Mouse (Mus musculus): Measurements from ENCODE around the gene Adsl.
A peak's percentile ranks its signal among the peaks of the same experiment; 100 is the strongest.

Adsl gene

DNA sequence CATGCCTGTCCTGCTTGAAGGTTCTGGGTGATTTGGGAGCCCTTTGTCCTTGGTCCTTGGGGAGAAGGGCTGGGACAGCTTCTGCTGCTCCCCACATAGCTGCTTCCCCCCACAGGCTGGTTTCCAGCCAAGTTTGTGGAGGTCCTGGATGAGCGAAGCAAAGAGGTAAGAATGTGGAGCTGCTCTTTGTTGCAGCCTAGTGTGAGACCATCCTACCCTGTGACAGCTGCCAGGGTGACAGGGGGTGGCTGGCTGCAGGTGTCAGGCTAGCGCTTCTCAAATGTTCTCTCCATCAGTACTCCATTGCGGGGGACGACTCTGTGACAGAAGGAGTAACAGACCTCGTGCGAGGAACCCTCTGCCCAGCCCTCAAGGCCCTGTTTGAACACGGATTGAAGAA, 61.8 kb downstream of the Adsl start:
- no peak for DNase-seq

DNA sequence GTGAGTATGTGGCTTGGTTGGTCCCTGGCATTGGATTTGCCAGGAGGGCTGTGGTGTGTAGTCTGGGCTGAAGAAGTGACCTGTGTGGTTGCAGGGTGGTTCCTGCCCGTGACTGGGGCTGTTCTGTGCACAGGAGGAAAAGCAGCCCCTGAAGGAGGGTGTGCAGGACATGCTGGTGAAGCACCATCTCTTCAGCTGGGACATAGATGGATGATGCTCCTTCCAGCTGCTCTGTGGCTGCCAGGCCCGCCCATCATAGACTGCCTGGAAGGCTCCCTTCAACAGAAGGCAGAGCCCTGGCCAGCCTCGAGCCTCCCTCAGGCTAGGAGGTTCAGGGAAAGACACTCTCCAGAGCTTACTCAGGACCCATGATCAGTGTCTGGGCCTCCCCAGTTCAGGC, 63.2 kb downstream of the Adsl start:
- DNase-seq = no peak

DNA sequence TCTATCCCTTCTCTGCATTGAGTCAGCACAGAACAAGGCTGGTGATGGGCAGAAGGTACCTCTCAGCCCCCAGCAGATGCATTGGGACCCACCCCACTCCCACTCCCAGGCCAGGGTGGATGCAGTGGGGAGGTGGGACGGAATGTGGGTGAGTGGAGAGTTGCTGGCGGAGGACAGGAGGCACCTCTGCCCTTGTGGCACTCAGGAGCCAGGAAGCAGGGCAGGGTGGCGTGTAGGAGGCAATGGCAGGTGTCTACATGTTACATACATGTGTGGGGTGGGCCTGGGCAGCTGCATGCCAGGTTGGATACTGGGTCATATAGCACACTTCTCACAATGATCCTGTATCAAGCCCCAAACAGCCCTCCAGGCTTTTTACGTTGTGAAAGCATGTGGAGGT, 64.1 kb downstream of the Adsl start:
- no peak for DNase-seq

DNA sequence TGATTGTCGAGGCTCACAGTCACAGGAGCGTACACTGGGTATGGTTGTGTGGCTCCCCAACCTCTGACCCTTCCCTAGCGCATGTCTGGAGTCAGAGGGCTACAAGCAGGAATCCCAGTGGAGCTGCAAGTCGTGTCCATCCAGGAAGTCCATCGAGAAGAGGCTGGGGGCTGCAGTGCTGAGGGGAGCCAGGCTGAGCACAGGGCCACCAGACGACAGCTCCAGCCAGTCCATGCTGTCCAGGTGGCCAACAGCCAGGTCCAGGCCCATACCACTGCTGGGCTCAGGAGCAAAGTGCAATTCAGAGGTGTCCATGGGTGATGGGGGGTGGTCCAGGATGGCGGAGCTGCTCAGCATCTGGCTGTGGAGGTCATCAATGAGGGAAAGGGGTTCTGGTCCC, 64.9 kb downstream of the Adsl start:
- DNase-seq = no peak

DNA sequence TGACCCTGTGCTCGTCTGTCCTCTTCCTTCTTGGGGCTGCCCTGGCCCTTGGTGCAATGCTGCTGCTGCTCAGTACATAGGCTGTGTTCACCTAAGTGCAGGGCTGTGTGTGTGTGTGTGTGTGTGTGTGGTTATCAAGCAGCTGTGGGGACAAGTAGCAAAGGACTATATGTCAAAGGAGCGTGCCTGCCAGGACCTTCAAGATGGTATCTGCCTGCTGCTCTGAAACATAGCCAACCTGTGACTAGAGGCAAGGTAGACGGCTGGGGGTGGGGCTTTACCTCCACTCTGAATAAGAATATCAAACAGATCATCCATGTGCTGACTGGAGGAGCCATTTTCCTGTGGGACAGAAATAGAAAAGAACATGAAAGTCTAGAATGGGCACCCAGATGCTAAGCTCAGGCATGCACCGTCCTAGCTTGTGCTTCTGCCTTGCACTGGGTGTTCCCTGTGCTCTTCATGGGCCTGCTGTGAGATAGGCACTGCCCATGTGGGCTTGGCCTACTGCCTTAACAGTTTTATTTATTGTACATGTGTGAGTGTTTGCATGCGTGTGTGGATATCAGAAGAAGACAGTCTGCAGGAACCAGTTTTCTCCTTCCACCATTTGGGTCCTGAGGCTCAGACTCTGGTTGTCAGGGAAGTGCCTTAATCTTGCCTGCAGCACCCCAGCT, 66.9 kb downstream of the Adsl start:
- no peak for DNase-seq

DNA sequence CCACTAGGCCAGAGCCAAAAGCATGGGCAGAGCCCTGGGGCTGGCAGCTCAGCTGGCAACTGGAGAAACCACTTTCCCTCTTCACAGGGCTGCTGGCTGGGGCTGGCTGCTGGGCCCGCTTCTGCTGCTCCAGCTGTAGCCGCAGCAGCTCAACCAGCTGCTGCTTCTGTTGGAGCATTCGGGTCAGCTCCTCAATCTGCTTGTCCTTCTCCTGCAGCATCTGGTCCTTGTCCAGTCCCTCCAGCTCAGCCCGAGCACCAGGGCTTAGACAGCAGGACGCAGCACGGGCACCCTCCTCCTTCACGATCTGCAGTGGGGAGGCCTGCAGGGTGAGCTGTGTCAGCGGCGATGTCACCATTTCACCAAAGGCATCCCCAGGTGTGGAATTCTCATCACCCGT, 68.2 kb downstream of the Adsl start:
- DNase-seq = no peak

DNA sequence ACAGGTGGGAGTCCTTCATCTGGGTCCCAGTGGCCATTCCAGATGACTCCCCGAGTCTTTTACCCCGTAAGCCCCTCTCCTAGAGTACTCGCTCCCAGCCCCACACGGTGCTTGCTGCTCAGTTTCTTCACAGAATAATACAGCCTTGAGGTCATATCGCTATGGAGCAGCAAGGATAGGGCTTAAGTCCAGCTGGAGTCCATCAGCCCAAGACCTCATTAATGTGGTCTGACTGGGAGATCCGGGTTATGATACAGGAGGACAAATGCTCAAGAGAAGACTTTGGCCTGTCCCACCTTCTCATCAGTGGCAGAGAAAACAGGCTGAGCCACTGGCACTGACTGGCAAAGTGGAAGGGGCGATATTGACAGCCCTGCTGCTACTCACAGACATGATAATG, 69.0 kb downstream of the Adsl start:
- peak; percentile 47 for DNase-seq
